Mouse (Mus musculus): ENCODE data around the gene Rasgrf2. TPM values are rescaled to one million over a fixed set of nuclear protein-coding genes. Genes with fewer than 3 reads are reported as not detected.

Gene Rasgrf2
- total and polyA plus RNA-seq, 3 experiments = not detected

DNA sequence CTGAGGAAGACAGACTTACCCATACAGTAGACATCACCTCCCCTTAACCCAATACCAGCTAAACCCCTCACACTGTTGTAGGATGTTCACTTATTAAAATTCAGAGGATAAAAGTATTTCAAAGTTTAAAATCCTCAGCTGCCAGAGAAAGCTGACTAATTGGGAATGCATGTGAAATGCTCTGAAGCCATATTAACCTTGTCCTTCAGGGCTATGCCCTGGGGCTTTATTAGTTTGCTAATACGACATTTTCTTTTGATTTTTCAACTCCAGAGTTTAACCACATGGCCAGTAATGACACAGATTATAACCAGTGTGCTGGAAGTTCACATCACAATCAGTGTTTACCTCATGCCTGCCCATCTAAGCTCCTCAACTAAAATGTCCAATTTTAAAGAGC, 192.6 kb downstream of the Rasgrf2 start:
- no peak for DNase-seq (ENCODE audit: low read depth, low spot score)
- H3K4me1 ChIP-seq (ENCODE audit: control insufficient read depth in 1 of 2, insufficient read depth in 2 of 2, low read length in 2 of 2) = no peaks in the 10 kb centered on the region
- H3K27me3 ChIP-seq (ENCODE audit: control insufficient read depth in 1 of 2, insufficient read depth in 2 of 2, low read length in 2 of 2) = peaks cover 0 to 2% of the 10 kb centered on the region in 2 experiments; a peak in 1 of 4 replicates
- H3K9ac ChIP-seq (ENCODE audit: control insufficient read depth, low read depth, low read length, poor library complexity, severe bottlenecking) = no peak overlapping the region
- no peaks in the 10 kb centered on the region for H3K79me2 ChIP-seq (ENCODE audit: control insufficient read depth, insufficient read depth, low read length, poor library complexity)
- no peaks in the 10 kb centered on the region for H3K9me3 ChIP-seq (replicated peaks; ENCODE audit: insufficient read depth, low read length)
- H3K4me3 ChIP-seq (ENCODE audit: control insufficient read depth in 1 of 2, insufficient read depth in 1 of 2, low read depth in 2 of 2, low read length in 2 of 2) = no peak overlapping the region
- no peak for TF ChIP-seq ETS1 (IDR thresholded peaks at IDR 0.05; ENCODE audit: low read depth, low read length)
- no peak for TF ChIP-seq ELF1 (IDR thresholded peaks at IDR 0.05; ENCODE audit: low read depth, low read length)
- no peak for TF ChIP-seq GABPA (IDR thresholded peaks at IDR 0.05; ENCODE audit: low read depth, low read length)
- no peak for TF ChIP-seq ZMIZ1 (IDR thresholded peaks at IDR 0.05; ENCODE audit: low read depth, low read length)
- no peak for TF ChIP-seq TCF12 (IDR thresholded peaks at IDR 0.05; ENCODE audit: low read depth, low read length)
- no peak for TF ChIP-seq E2F4 (IDR thresholded peaks at IDR 0.05; ENCODE audit: borderline replicate concordance, low read depth, low read length)
- TF ChIP-seq UBTF (IDR thresholded peaks at IDR 0.05; ENCODE audit: borderline replicate concordance, insufficient read depth, low read depth, low read length) = no peak
- no peak for TF ChIP-seq GATA1 (IDR thresholded peaks at IDR 0.05; ENCODE audit: low read depth, low read length)
- TF ChIP-seq BHLHE40 (IDR thresholded peaks at IDR 0.05; ENCODE audit: borderline replicate concordance, low read depth, low read length) = no peak
- TF ChIP-seq JUND (IDR thresholded peaks at IDR 0.05; ENCODE audit: low read depth, low read length) = no peak
- no peak for TF ChIP-seq POLR2AphosphoS2 (IDR thresholded peaks at IDR 0.05; ENCODE audit: low read length)
- no peak for TF ChIP-seq SIN3A (IDR thresholded peaks at IDR 0.05; ENCODE audit: low read length)
- no peak for TF ChIP-seq ZKSCAN1 (IDR thresholded peaks at IDR 0.05; ENCODE audit: low read depth, low read length)
- no peak for TF ChIP-seq RAD21 (IDR thresholded peaks at IDR 0.05; ENCODE audit: low read depth, low read length)
- no peak for TF ChIP-seq USF1 (IDR thresholded peaks at IDR 0.05; ENCODE audit: low read depth, low read length)
- no peak for TF ChIP-seq NRF1 (IDR thresholded peaks at IDR 0.05; ENCODE audit: insufficient read depth, low read depth, low read length, poor library complexity, severe bottlenecking)
- TF ChIP-seq MAFK (IDR thresholded peaks at IDR 0.05; ENCODE audit: borderline replicate concordance, low read depth, low read length) = no peak
- H3K27ac ChIP-seq (ENCODE audit: control insufficient read depth, low read depth, low read length) = no peak overlapping the region
- H3K36me3 ChIP-seq (ENCODE audit: control insufficient read depth in 1 of 2, insufficient read depth in 2 of 2, low read length in 2 of 2) = no peaks in the 10 kb centered on the region

DNA sequence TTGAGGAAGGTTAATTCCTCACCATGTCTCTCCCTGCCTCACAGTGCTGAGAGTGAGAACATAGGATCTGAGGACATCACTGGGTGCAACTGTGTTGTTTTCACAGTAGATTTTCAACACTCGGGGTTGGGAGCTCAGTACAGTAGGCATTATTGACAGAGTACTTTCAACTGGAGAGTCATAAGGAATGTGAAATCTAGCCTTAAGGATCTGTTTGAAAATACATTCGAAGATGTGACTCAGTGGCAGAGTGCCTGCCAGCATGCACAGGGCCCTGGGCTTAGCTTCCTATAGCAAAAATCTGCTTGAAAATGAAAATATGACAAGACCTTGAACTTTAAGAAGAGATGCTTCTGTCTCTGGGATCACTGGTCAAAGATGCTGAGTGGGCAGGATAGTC, 194.2 kb downstream of the Rasgrf2 start:
- TF ChIP-seq UBTF (IDR thresholded peaks at IDR 0.05; ENCODE audit: borderline replicate concordance, insufficient read depth, low read depth, low read length) (no peak), NELFE (IDR thresholded peaks at IDR 0.05; ENCODE audit: low read depth, low read length) (no peak), BHLHE40 (IDR thresholded peaks at IDR 0.05; ENCODE audit: borderline replicate concordance, low read depth, low read length) (no peak), CHD2 (IDR thresholded peaks at IDR 0.05; ENCODE audit: low read length) (no peak)
- no peak for DNase-seq (ENCODE audit: low read depth, low spot score)
- no peak overlapping the region for H3K27ac ChIP-seq (ENCODE audit: control insufficient read depth, low read depth, low read length)
- no peaks in the 10 kb centered on the region for H3K9me3 ChIP-seq (replicated peaks; ENCODE audit: insufficient read depth, low read length)
- no peaks in the 10 kb centered on the region for H3K4me1 ChIP-seq (ENCODE audit: control insufficient read depth in 1 of 2, insufficient read depth in 2 of 2, low read length in 2 of 2)
- peaks cover 0 to 2% of the 10 kb centered on the region in 2 experiments; a peak in 1 of 4 replicates for H3K27me3 ChIP-seq (ENCODE audit: control insufficient read depth in 1 of 2, insufficient read depth in 2 of 2, low read length in 2 of 2)
- H3K79me2 ChIP-seq (ENCODE audit: control insufficient read depth, insufficient read depth, low read length, poor library complexity) = no peaks in the 10 kb centered on the region
- no peak overlapping the region for H3K4me3 ChIP-seq (ENCODE audit: control insufficient read depth in 1 of 2, insufficient read depth in 1 of 2, low read depth in 2 of 2, low read length in 2 of 2)
- H3K36me3 ChIP-seq (ENCODE audit: control insufficient read depth in 1 of 2, insufficient read depth in 2 of 2, low read length in 2 of 2) = no peaks in the 10 kb centered on the region
- no peak overlapping the region for H3K9ac ChIP-seq (ENCODE audit: control insufficient read depth, low read depth, low read length, poor library complexity, severe bottlenecking)
